Comparison of ENCODE assay signal across 1 mouse cellular context in the genomic region with DNA sequence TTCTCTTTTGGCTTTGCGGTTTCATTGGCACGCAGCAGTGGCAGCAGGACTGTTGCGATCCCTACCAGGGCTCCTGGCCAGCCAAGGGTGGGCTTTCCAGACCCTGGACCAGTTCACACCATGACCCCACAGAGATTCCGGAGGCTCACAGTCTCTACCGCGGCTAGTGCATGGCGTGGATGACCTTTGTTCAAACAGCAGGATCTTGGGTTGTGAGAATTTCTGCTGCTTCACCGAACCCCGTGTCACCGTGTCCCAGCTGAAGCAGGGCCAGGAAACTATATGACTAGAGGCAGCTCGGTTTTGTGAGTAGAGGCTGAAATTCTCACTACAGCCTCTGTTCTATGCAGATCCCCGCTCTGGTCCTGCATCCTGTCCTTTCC.
TF ChIP-seq lines count a peak whose summit lies in the region.

No protein-coding gene starts in this region.

TF ChIP-seq in CH12.LX, 34 proteins besides CTCF, POLR2A, EP300 and RAD21 (continued from another document):
- TF ChIP-seq TCF12 (IDR thresholded peaks at IDR 0.05; ENCODE audit: low read depth, low read length) (no peak), ZNF384 (IDR thresholded peaks at IDR 0.05; ENCODE audit: low read depth, low read length) (no peak), MAX (IDR thresholded peaks at IDR 0.05; ENCODE audit: low read length) (no peak), CHD1 (IDR thresholded peaks at IDR 0.05; ENCODE audit: low read depth, low read length) (no peak)
